Mouse (Mus musculus) spleen, postnatal 4 days (tissue): ENCODE measurements around the gene Slc26a9.

Experiments used
- DNase-seq, 2 experiments: peaks; one replicate each; pipeline ENCODE4 v3.0.0; 2022; ENCODE audit warnings: low spot score in 2 of 2

Gene Slc26a9

DNA sequence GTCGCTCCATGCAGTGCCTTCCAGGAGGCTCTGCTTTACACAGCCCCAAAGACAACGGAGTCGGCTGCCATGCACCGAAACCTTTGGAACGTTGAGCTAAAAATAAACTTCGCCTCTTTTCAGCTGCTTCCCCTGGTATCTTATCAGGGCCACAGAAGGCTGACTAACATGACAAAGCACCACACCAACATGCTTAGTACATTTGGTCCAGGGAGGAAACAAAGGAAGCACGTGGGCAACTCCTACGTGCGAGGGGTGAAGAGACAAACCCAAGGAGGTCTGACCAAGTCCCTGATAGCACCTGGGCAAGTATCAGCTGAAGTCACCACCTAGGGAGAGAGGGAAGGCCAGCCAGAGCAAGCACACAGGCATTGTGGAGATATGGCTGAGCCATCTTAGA is 7.3 kb upstream of the Slc26a9 start:
- DNase-seq: no peak

DNA sequence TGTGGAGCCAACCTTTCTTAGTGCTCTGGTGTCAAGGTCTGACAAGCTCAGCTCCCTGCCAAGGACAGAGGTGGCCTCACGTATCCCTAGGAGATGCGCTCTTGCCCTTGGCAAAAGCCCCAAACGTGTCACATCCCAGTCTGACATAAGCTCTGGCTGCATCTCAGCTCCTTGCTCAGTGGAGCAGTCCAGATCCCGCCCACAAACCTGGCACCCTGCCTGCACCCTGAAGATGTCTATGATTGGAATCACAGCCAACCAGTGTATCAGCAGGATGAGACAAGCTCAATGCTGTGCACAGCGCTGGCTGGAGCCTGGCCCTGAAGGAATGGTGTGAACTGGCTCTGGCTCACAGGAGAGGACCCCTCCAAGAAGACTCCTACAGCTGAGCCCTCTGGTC is 6.6 kb upstream of the Slc26a9 start:
- DNase-seq: peak in 1 of 2 experiments; percentile 33

DNA sequence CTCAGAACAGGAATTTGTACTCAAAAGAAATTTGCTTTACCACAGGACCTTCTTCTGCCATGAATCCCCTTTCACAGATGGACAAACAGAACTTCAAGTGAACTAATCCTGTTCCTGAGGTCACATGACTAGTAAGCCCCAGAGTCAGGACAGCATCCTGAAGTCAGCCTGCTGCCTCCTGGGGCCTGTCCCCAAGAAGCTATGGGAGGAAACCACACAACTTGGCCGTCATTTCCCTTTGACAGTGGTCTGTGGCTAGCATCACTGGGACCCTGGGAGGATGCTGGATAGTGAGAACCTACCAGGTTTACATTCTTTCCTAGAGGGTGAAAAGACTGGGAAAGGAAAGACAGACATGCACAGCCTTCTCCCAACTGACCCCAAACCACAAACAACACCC is 5.1 kb upstream of the Slc26a9 start:
- DNase-seq: no peak

DNA sequence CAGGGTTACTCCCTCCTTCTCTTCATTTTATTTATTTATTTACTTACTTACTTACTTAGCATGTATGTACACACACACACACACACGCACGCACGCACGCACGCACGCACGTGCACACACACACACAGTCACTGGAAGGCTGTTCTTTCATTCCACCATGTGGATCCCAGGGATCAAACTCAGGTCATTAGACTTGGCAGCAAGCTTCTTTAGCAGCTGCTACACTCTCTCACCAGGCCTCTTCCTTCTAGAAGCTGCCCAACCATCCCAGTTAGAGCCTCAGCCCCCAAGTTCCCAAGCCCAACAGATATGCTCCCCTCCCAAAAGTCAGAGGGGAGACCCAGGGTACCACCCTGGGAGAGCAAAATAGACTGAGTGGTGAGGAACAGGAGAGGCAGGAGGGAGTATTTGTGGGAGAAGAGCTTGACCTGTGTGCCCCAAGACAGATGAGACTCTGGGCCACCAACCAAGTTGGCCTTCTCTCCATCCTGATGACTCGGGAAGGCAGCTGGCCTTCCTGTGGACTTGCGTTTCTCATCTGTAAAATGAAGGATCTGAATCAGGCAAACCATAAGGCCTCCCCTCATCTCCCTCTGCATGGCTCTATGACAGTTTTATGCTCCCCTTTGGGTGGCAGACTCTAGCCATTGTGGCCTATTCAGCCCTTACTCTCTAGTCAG is 4.2 kb upstream of the Slc26a9 start:
- no peak for DNase-seq

DNA sequence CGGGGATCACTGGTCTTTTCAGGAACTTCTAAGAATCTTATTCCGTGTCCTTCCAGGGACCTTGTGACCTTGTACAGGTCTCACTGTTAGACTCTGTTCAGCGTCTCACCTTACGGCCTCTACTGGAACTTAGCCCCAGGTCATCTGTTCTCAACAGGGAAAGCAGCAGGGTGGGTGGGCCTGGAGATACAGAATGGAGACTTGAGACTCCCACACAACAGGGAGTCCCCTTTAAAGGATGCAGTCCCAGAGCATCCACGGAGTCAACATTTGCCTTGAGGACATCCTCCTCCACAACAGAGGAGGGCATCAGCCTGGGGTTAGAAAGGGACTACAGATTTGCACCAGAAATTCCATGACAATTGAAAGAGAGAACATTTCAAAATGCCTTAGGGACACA is 1.6 kb downstream of the Slc26a9 start:
- DNase-seq: no peak

DNA sequence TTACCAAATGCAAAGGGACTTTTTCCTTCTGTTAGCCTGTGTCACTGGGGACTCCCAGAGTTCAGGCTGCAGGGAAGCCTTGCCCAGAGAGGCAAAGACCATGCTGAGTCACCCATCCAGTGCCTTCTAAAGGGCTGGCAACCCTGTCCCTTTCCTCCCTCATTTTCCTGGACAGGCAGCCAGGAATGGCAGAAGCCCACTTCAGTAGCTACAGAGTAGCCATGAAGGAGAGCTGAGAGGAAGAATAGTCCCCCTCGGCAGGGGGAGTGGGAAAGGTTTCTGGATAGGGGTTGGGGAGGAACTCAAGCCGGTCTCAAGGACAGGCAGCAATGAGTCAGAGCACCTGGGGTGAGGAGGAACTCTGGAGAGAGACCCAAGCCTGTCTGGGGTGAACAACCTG is 3.9 kb downstream of the Slc26a9 start:
- no peak for DNase-seq

DNA sequence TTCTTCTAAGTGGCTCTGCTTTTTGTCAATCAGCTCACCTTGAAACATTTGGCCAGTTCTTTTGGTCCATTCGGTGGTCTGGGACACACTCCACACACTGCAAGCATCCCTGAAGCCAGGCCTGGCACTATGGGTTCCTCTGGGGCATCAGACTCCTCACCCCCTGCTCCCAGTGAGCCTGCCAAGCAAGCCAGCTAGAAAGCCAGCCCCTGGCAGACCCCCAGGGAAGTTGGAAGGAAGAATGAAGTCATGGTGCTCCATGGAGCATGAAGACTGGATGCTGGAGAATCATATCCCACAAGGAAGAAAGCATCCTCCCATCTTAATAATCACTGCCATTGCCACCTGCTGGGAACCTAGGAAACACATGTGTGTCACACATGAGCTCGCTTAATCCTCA is 4.8 kb downstream of the Slc26a9 start:
- no peak for DNase-seq

DNA sequence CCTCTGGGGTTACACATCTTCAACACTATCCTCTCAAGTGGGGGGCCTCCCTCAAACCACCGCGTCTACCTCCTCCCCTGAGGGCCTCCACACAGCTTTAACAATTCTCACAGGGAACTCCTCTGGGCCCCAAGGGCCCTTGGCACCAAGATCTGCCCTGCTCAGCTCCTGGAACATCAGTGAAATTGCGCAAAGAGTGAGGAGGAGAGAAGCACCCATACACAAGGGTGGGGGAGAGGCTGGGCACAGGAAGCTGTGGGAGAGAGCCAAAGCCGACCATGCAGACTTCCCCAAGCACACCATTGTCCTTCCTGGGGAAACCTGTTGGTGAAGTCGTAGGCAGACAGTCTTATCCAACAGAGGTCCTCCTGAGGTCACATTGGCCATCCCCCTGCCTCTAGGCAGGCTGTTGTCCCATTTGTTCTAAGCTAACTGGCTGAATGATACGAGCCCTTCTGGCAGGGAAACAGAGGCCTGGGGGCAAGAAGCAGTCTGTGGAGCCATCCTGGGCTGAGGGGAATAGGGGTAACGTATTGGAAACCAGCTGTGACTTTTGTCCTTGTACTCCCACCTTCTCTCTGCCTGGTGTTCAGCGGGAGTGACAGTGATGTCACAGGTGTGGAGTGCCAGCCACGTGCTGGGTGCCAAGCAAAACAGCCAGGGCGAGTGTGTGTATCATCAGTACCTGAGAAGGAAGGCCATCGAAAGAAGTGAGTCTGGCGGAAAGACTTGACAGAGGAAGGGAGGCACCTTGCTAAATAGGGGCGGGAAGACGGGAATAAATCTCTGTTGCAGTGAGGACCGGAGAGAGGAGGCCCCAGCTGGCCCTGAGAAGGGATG is 6.1 kb downstream of the Slc26a9 start:
- DNase-seq: no peak

DNA sequence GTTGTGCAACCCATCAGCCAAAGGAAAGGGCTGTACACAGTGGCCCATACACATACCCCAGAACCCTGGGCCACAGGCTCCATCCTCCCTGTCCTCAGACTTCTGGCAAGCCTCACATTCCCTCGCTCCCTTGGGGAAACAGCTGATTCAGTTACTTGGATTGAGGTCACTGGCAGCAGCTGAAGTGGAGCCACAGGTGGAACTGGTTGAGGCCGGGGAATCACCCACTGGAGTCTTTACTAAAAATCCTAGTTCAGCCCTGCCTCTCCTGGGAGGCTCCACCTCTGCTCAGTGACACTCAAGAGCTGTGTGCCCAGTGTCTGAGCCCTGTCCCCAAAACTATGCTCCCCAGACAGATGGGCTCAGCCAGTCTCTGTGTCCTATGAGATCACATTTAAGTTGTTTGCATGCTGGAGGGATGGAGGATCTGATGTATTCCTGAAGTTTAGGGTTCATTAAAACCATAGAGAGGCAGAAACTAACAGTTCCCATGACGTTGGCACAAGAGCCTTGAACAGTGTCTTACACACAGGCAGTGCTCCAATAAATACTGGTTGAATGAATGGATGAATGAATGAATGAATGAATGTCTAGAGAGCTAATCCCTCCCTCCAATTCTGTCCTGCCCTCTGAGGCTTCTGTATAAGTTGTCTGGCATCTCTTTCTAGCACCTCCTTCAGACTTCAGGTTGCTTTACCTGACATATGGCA is 7.5 kb downstream of the Slc26a9 start:
- no peak for DNase-seq

DNA sequence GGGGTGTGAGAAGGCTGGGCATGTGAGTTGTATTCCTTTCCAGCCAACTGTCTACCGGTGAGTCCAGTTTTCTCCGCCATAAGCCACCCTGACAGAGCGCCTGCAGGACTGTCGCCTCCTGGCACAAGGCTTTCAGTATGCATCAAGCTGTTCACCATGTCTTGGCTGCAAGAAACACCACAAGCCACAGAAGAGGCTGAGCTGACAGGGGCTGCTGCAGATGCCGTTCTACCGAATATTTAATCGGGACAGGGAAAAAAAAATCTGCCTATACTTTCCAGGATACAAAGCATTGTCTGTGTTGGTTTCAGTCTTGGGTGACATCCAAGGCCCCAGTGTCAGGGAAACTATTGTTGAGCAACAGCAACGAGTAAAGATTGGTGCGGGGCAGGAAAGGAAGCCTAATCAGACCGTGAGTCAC is 8.1 kb downstream of the Slc26a9 start:
- DNase-seq: no peak

DNA sequence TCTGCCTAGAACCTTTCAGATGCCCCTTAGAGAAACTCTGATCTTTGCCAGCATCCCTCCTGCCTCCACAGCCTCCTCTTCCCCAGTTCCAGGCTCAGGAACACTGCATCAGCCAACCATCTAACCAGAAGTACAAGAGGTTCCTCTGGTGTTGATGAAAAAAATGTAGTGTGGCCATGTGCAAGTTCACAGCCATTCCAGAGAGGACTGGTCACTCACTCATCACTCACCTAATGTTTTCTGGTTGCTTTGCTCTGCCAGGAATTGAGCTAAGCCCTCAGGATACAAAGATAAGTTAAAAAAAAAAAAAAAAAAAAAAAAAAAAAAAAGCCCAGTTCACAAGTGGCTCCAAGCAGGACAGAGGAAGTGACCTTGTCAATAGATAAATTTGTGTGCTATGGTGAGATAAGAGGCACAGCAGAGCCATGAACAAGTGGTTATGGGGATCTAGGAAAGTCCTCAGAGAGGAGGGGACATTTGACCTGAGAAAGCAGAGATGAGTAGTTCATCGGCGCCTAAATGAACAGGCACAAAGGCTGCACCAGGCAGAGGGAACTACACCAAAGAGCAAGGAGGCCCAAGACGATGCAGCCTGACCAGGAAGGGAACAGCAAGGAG is 10.5 kb downstream of the Slc26a9 start:
- DNase-seq: no peak

DNA sequence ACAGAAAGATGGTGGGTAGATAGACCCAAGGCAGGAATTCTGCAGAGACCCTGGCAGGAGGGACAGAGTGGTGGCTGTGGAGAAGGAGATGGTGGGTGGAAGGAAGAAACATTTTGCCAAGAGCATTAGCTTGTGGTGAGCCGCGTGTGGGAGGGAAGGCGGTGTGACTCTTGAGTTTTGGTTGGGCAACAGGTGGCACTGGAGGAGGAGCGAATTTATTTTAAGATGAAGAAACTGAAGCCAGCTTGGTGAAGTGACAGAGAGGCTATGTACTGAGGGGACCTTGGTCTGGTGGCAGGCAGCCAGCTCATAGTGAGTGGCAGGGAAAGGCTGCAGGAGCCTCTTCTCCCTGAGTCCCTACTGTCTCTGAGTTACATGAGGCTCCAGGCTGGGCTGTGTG is 11.1 kb downstream of the Slc26a9 start:
- no peak for DNase-seq

DNA sequence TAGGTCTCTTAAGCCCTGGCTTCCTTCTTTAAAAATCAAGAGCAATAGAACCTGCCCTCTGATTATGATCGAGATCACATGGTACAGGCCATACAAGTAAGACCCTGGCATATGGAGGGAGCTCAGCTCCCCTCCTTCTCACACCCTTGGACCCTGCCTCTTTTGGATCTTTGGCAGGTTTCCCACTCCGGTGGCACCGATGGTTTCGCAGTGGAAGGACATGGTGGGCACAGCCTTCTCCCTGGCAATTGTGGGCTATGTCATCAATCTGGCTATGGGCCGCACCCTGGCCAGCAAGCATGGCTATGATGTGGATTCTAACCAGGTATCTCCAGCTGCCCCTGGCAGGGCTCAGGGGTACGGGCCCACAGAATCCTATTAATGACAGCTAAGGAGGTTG is 13.4 kb downstream of the Slc26a9 start:
- no peak for DNase-seq

DNA sequence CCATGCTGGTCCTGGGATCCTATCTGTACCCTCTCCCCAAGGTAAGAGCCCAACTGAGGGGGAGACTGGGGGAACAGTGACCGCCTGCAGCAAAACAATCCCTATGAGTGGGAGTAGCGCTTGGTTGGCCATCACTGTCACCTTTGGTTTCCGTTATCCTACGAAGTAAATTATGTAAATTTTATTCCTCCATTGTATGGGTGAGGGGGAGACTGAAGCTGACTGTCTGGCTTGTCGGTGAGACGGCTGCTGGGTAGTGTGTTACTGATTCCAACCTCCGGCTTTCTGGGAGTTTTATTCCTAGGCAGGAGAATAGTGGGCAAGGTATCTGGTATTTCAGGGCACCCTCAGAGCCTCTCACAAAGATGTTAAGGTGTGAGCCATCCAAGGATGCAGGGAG is 15.0 kb downstream of the Slc26a9 start:
- no peak for DNase-seq

DNA sequence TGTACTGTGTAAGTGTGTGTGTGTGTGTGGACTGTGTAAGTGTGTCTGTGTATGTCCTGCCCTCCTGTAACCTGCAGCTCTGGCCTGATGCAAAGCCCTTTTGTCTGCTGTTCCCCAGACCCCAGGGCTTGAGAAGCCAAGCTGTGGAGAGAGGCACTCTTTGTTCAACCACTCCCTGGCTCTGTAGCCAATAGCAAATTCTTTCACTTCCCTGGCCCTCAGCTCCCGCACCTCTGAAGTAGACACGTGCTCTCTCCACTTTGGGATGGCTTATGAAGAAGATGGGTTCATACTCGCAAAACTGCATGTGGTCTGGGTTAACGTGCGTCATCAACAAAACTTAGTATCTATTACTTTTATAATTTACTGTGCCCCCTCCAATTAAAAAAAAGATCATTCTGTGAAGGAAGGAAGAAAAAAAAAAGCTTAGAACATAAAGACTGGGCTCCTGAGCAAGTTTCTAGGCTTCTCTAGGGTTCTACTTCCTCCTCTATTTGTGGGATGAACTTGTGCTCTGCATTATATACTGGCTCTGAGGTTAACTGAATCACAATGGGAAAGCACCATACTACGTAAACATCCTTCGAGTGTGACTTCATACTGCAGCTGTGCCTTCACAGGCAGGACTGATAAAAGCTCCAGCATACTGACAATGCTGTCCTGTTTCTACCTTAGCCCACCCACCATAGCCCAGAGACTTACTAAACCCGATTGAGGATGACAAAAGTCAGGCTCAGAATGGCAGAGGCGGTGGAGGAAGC is 16.0 kb downstream of the Slc26a9 start:
- DNase-seq: peak in 1 of 2 experiments; percentile 41

DNA sequence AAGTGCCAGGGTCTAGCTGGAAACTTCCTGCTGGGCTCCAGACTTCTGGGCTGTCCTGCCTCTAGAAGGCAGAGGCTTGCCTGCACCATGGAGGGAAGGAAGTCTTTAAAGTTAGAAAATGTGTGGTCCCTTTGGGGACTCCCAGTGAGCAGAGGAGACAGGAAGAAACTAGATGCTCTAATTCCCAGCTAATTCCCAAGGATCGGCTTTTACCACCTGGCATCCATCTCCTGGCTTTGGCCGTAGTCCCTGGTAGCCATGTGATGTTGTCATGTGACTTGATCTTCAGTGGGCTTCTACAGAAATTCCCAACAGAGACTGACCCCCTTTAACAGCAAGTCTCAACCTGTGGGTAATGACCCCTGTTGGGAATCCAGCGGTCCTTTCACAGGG is 16.6 kb downstream of the Slc26a9 start:
- DNase-seq: peak in 1 of 2 experiments; percentile 55

DNA sequence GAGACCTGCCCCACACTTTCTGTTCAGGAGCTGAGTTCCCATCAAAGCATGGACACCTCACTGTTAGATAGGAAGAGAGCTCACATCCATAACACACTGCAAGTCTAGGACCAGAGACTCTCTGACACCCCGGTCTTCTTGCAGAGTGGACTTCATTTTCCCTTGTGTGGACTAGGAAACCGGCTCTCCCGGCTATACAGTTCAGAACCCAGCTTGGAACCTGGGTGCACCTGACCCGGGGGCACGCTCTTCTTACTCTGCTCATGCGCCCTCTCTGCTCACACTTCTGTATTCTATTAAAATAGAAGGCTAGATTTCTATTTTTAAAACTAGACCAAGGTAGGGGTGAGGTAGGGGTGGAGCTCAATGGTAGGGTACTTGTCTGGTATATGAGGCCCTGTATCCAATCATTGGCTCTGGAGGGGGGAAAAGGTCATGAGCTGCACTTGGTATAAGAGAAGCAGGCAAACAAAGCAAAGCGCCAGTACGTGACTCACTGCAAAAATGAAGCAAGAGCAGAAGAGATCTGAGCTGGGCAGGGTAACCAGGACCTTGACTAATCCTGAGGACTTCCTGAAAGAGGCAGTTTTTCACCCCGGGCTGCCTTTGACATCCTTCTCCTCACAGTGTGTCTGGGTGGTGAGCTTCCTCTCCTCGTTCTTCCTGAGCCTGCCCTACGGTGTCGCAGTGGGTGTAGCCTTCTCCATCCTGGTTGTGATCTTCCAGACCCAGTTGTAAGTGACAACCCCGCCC is 17.4 kb downstream of the Slc26a9 start:
- peak; percentile 12 to 57 for DNase-seq

DNA sequence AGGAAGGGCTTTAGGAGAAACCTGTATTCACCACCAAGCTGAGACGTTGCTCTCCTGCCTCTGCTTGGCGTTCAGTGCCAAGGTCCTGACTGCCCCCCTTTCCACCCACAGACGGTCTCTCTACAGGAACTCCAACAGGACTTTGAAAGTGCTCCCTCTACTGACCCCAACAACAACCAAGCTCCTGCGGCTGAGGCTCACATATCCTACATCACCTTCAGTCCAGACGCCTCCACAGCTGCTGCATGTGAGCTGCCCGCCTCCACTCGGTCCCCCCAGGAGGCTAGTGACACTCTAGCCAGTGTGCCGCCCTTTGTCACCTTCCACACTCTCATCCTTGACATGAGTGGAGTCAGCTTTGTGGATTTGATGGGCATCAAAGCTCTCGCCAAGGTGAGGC is 19.9 kb downstream of the Slc26a9 start:
- DNase-seq: peak; percentile 11 to 52

DNA sequence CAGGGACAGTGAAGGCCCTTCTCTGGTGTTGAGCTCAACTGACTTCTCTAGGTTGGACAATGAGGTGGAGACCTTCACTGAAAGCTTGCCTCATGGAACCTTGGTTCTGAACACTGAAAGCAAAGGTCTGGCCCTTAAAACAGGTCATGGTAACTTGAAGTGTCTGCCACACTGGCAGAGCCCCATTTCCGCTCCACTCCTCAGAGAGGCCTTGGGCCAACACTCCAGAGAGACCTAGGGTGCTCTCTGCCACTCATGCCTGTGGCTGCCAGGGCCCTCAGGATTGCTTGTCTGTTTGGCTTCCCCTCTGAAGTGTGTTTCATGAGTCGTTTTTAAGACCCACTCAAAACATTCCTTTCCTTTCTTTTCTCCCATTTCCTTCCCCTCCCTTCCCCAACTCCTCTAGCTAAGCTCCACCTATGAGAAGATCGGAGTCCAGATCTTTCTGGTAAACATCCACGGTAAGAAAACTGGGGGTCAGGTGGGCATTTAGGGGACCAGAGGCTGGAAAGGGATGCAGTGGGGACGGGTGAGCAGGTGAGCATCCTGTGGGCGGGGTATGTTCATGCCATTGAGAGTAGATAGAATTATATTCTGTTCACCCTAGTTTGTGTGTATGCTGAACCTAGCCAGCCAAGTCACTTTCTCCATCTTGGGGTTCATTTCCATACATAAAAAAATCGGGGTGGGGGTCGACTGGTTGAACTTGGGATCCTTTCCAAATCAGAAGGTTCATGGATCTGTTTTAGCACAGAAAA is 20.9 kb downstream of the Slc26a9 start:
- DNase-seq: peak; percentile 10 to 51
